Mouse (Mus musculus) layer of hippocampus, adult 9-10 months (tissue): Measurements from ENCODE around the gene 9230112D13Rik.

Experiments
- DNase-seq: peaks from one replicate; pipeline ENCODE4 v3.0.0; 2022; ENCODE audit warnings: low spot score

The 9230112D13Rik gene

GRCm38 (mm10) chr14:34540685-34541162 is 18.1 kb upstream of the 9230112D13Rik start:
- DNase-seq, result no peak

DNA sequence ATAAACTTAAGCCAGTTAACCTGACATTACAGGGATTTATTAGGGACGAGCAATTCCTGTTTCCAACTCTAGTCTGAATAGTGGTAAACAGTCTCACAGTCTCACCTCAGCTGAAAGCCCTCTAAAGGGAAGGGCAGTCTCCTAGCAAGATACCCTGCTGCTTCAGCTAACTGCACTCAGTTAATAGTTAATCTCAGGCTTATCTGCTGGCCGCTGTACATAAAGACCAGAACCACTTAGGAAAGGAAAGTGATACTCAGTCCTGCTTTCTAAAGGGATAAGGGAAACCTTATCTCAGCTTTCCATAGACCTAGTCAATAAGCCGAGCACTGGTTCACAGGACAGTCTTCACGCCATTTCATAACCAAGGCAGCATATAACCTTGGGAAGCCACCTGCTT is 13.3 kb upstream of the 9230112D13Rik start:
- DNase-seq, result no peak

DNA sequence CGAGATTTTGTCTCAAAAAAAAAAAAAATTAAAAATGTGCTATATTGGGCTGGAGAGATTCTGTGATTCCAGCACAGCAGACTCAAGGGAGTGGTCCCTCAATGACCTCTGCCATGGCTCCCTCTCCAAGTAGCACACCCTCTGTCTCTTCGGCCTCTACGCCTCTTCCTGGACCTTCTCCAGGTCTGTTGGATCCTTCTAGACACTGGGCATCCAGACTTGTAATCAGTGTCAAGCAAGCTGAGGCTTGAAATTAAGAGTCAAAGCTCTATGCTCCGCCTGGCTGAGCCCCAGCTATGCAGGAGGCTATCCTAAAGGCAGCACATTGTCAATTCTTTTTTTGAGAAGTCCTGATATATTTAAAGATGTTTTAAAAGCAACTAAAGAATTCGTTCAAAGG is 10.9 kb upstream of the 9230112D13Rik start:
- DNase-seq, result no peak

- no peak for DNase-seq
These were observed 9.9 kb upstream of the 9230112D13Rik start for GRCm38 (mm10) chr14:34532536-34532935.

- no peak for DNase-seq
These were observed 6.2 kb upstream of the 9230112D13Rik start for GRCm38 (mm10) chr14:34528804-34529203.

DNA sequence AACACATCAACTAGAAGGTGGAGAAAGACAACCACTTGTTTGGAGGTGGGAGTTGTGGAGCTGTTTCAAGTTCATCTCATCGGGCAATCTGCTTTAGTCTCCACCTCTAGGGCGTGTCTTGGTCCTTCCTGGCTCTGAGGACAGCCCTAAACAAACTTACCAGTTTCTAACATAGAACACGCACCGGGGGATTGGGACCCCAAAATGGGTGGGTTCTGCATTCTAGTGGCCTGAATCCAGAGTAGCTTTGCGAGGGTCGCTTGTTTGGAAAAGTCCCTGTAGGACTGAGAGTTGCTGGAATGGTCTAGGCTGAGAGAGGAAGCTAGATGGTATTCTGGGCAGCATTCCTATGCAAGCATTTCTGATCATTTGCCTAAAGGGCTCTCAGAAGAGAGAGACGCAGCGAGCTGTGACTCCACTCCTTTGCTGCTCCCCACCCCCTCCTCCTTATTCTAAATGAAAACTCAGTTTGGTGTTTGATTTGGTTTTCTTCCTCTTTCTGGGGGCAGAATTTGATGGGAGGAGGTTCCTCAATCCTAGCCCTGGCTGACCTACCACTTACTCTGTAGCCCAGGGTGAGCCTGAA is 4.5 kb downstream of the 9230112D13Rik start:
- DNase-seq, result no peak

GRCm38 (mm10) chr14:34516960-34517577 is 5.5 kb downstream of the 9230112D13Rik start:
- no peak for DNase-seq

DNA sequence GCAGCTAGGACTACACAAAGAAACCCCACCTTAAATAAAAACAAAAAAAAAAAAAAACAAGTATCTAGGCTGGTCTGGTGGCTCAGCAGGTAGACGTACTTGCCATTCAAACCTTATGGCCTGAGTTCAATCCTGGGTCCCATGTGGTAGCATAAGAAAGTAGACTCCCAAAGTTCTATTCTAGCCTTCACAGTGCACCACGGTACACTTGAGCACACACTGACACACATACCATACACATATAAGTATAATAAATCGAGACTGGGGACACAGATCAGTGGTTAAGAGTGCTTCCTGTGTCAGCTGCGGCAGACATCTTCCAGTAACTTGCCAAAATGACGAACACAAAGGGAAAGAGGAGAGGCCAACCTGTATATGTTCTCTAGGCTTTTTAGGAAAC is 6.7 kb downstream of the 9230112D13Rik start:
- no peak for DNase-seq

DNA sequence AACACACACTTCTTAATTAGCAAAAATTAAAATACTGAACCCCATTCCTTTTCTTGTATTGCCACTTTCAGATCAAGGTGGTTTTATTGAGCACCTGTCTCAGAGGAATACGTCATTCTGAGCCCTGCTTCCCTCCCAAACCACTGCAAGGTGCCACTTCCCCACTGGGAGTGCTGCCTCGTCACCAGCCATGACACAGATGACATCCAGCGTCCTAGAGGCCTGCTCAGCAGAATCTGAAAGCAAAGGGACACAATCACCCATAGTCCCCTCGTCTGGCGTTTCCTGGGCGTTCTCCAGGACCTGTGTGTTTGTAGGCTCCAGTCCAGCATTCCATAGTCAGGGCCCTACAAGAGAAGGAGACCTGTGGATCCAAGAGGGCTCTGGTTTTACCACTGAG is 8.5 kb downstream of the 9230112D13Rik start:
- DNase-seq, result no peak

GRCm38 (mm10) chr14:34512602-34513001 is 10.0 kb downstream of the 9230112D13Rik start:
- no peak for DNase-seq

DNA sequence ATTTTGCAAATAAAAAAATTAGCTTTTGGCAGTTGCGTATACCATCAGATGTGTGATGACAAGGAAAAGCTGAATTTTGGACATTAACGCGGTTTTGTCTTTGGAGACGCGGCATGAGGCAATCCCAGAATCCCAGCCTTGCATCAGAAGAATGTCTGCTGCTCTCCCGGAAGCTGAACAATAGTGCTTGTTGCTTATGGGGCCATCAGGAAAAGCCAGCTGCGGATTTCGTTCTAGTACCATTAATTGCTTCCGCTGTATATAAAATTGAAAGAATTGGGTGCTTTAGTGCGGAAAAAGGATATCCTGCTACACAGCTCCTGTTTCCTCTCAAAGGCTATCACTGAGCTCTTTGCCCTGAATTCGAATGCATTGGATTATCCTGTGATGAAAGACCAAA is 10.7 kb downstream of the 9230112D13Rik start:
- no peak for DNase-seq

DNA sequence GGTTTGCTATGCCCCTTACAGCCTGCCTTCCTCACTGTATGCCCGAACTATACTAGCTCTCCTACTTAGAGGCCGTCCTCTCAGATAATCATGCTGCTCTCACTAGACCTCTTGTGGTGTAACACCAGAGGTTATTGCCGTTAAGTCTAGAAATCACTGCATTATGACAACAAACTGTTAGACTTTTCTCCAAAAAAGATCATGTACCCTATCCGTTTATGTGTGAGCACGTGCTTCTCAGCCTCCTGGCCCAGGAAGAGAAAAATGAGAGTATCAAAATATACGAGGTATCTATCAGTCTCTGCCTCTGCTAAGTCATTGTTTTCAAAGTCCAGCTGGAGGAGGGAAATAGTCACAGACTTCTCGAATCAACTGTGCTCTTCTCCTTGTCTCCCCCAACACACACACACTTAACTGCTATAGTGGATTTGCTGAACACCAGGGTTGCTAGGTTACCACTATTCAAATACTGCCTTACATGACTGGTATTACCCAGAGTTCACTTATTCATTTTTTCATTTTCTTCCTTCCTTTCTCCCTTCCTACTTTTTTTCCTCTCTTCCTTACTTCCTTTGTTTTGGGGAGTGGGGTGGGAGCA is 13.7 kb downstream of the 9230112D13Rik start:
- no peak for DNase-seq

DNA sequence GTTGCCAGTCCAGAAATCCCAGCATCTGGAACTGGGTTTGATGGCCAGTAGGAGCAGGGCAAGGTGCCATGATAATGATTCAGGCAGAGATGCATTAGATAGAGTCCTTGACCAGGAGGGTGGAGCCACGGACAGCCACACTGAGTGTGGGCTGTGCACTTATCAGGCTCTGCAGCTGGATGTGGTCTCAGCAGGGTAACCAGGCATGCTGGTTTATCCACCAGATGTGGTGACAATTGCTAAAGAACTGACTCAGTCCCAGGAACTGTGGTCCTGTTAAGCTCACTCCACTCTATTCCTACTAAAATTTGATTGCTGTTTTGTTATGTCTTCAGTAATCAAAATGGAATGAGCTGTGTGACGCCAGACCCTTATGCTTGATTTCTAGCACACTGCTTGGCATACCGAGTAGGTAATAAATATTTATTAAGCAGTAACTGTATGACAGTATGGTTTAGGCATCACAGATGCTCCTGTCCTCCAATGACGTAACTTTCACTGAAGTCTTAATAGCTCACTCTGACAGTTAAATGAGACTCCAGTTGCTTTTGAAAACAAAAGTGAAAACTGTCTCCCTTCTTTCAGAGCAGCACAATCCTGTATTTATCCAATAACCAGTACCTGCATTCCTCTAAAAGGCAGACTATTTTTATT is 14.3 kb downstream of the 9230112D13Rik start:
- no peak for DNase-seq

DNA sequence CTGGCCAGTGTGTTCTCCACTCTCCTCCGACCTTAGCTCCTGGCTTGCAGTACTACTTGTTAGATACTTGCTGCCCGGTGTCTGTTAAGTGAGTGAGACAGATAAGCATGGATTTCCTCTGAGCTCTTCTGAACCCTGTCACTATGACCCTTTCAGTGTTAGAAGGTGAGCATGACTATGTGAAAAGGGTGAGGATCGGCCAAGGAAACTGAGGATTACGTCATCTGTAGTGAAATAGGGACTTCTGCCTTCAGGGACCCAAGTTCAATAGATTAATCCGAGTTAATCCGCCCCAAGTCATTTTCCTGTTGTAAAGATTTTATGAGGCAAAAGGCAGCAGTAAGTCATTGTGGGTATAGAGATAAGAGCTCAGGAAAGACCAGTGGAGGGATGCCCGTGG is 17.3 kb downstream of the 9230112D13Rik start:
- DNase-seq, result no peak

DNA sequence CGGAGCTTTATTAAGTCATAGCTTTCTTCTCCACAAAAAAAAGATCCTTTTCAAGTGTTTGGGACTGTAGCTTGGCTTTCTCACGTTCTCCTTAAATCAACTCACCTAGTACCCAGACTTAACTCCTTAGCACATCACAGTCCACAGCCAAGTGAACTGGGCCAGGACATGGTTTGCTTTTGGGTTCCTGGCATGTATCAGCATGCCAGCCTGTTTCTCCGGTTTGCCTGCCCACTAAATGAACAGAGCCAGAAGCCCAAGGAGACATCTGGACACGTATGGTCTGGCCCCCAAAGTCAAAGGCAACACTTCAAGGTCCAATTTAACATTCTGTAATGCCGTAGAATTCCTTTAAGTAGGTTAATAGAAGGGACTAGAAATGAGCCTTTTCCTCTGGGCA is 18.2 kb downstream of the 9230112D13Rik start:
- DNase-seq, result no peak

DNA sequence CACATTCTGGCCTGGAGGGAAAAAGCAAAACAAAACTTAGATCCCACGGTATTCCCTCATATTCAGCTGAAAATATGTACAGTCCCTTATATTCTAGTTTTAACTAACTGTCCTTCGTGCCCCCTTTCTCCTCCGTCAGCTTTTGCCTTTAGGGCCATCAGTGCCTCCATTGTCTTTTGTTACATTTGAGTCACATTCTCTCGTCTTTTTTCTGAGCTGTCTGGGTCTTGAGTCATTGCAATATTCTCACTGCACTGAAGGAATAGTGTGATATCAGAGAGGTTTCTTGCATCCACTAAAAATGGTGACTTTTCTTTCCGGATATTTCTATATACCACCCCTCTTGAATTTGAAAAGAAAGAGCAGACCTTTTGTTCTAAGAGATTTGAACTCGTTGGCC is 18.8 kb downstream of the 9230112D13Rik start:
- DNase-seq, result no peak

DNA sequence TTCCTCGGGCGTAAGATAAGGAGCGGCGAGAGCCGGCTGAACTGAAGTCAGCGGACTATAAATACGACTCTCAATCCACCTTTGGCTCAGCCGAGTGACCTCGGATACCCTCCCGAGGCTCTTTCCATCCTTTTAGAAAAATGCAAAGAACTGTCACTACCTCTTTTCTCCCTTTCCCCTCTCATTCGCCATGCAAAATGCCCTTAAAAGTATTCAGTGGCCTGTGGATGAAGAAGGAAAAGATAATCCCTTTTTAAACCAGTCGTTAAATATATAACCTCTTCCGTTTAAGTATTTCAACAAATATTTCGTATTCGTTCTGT is 19.3 kb downstream of the 9230112D13Rik start, which contains the start of gene Bmpr1a:
TSS of gene Bmpr1a (minus strand) at position 17 of the 323 bp plus-strand sequence.
- no peak for DNase-seq

- DNase-seq, result peak; percentile 51
These were observed 19.9 kb downstream of the 9230112D13Rik start for GRCm38 (mm10) chr14:34502475-34503324.

GRCm38 (mm10) chr14:34501804-34502474 is 20.7 kb downstream of the 9230112D13Rik start:
- DNase-seq, result no peak

DNA sequence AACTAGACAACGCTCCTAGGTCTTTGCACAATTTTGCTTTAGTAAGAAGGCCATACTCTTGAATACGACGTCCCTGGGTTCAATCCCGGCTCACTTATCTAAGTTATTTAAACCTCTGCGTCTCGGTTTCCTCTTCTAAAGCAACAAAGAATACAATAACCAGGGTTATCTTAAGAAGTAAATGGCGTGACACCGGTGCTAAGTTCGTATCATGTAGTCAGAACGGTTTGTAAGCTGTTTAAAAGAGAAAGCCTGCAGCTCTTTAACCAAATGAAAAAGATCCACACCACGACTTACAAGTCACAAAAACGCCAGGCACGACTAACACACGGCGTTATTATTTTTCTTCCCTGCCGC is 21.2 kb downstream of the 9230112D13Rik start:
- no peak for DNase-seq

DNA sequence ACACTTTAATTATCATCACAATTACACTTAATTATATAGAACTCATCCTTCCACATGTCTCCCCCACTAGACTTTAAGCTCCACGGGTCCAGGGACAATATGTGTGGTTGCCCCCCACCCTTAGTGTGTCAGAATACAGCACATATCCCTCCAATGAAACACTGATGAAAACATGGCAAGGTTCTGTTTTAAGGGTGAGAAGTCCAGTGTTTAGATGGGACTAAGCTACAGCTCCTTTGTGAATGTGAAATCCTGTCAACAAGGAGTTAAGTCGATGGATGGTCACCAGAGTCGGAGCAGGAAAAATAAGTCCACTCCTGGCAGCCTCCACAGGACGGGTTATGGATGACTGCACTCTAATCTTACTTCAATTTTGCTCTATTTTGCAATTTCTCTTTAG is 22.3 kb downstream of the 9230112D13Rik start:
- DNase-seq, result no peak

- no peak for DNase-seq
These were observed 22.9 kb downstream of the 9230112D13Rik start for GRCm38 (mm10) chr14:34499664-34500063.
